Mouse (Mus musculus): ENCODE data around the gene Mnd1. TPM values are rescaled to one million over a fixed set of nuclear protein-coding genes. Genes with fewer than 3 reads are reported as not detected.

The Mnd1 gene
- polyA plus RNA-seq (2012; ENCODE audit: low replicate concordance) = 0.49 and 0.65 TPM in 2 replicates

GRCm38 (mm10) chr3:84155558-84156006 lies at the start of gene Mnd1:
Mnd1 (minus strand) TSS chr3:84155786.

GRCm38 (mm10) chr3:84173581-84174154 lies 18.1 kb upstream of the Mnd1 start, which contains the start of gene Gm6525:
Gm6525 (plus strand) TSS chr3:84174104.

DNA sequence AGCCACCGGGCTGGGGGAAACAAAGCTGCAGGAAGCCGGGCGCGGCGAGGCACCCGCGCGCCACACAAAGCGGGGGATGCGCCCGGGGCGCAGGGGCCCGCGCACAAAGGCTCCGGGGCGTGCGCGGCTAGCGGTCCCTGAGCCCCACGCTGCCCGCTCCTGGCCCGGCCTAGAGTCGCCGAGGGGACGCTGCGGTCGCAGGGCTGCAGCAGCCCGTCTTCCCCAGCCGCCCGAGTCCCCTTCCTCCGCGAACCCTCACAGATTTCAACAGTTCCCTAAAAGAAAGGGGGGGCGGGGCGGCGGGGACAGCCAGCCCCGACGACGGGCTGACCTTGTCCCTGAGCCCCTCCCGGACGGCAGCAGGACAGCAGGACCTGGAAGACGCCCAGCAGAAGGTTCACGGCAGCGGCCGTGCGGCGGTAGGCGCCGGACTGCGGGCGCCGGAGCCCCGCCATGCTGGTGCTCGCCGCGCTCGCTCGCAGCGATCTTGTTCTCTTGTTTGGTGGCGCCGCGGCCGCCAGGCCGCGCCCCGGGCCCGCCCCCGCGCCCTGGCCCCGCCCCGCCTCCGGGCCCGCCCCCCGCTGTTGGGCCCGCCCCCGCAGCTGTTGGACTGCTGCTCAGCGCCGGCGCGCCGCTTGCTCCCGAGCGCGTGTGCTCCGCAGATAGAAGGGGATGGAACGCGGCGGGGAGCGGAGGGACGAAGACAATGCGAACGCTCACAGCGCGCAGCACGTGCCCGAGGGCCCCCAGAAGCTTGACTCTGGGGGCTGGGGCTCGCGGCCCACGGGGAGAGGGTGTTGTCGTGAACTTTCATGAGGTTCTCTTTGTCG lies 115.7 kb downstream of the Mnd1 start, which contains the start of gene Tmem131l:
Tmem131l (minus strand) TSS at position 530 of the 830 bp plus-strand sequence.

Other genes starting within 250 kb of the Mnd1 start
- 119 and 196 TPM in 2 replicates for gene Tmem131l, start 115.6 kb downstream of the Mnd1 start, polyA plus RNA-seq (2012; ENCODE audit: low replicate concordance)
- gene Gm6525, start 18.3 kb upstream of the Mnd1 start, polyA plus RNA-seq (2012; ENCODE audit: low replicate concordance) = not detected in 2 replicates
- gene Trim2, start 151.1 kb upstream of the Mnd1 start, polyA plus RNA-seq (2012; ENCODE audit: low replicate concordance) = 1.8 and 2.3 TPM in 2 replicates

Data from hematopoietic multipotent progenitor cell, adult 10-12 weeks (in vitro differentiated cells).